Mouse (Mus musculus) T-cell, adult 2 months (primary cell): ENCODE data around the gene Spg7.
A peak's percentile ranks its signal among the peaks of the same experiment; 100 is the strongest.

Experiments
- DNase-seq: peaks from one replicate; pipeline ENCODE4 v3.0.0; 2022; ENCODE audit warnings: low spot score

The Spg7 gene

GRCm38 (mm10) chr8:123131041-123131440 is 68.3 kb downstream of the Spg7 start:
- no peak for DNase-seq

DNA sequence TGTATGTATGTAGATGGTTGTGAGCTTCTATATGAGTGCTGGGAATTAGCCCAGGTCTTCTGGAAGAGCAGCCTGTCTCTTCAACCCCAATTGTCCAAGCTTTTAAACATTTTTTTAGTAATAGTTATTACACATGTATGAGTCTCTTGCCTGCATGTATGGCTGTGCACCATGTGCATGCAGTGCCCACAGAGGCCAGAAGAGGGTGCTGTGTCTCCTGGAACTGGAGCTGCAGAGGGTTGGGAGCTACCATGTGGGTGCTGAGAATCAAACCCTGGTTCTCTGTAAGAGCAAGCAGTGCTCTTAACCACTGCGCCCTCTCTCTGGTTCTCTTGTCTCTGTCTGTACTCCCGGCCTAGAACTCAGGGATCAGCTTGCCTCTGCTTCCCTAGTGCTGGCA is 70.2 kb downstream of the Spg7 start:
- no peak for DNase-seq

DNA sequence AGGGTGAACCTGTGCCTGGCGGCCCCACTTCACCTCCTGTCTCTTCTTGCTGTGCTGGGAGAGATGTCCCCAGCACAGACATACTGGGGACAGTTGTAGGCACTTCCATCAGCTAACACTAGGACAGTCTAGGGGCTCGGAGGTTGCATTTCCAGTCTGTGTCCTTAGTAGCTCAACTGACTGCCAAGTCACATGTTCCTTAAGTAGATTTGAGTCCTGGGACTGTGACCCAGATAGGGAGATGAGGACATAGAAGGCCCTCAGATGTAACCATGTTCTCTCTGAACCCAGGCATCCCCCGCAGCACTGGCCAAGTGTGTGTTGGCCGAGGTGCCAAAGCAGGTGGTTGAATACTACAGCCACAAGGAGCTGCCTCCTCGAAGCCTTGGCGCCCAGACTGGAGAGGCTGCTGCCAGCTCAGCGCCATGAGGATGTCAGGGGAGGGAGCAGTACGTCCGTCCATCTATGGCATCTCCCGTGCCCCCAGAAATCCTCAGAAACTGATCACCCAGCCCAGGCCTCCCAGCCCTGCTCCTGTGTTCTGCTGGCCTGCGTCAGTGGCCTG is 71.5 kb downstream of the Spg7 start:
- no peak for DNase-seq

- no peak for DNase-seq
Measured at GRCm38 (mm10) chr8:123135406-123135805, 72.7 kb downstream of the Spg7 start.

DNA sequence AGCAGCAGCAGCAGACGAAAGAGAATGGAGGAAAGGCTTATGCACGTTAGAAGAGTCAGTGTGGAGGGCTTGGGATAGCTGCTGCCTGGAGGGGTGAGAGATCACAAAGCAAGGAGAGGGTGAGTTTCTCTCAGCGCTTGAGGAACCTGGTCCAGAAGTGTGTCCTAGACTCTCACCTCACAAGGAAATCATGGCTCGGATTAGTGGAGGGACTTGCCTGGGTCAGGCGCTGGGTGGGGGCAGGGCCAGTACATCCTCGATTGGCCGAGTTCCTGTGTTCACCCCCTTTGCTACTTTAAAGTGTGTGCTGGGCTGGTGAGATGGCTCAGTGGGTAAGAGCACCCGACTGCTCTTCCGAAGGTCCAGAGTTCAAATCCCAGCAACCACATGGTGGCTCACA is 73.1 kb downstream of the Spg7 start:
- no peak for DNase-seq

DNA sequence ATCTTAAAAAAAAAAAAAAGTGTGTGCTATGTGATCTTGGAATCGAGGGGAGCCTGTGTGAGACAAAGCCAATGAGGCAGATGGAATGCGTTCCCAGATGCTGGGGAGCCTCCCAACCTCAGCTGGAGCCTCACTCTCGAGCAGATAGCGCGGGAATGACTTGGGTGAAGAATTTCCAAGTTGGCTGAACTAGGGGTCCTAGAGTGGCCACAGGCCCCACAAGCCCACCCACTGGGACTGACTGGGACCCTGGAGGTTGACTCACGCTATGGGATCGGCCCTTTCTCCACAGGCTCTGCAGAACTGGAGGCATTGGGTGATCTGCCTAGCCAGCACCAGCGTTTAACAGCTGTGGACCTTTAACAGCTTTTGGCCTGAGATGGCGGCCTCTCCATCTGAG is 73.5 kb downstream of the Spg7 start:
- DNase-seq = no peak

DNA sequence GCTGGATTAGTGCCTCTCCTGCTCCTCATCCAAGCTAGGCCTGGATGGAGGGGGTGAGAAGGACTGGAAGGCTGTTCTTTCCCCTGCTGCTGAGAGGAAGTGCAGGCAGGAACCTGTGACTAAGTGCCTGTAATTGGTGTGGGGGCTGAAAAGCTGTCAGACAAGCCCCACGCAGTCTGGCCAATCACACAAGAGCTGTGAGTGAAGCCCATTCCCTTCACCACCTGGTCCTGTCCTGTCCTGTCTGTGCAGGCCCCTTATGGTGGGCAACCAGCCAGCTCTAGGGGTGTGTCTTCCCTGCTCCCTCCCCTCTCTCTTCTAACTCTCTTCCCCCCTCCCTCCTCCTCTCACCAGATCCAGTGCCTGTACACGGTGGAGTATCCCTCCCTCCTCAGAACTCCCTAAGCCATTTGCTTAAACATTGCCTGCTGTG is 74.9 kb downstream of the Spg7 start:
- DNase-seq = no peak

DNA sequence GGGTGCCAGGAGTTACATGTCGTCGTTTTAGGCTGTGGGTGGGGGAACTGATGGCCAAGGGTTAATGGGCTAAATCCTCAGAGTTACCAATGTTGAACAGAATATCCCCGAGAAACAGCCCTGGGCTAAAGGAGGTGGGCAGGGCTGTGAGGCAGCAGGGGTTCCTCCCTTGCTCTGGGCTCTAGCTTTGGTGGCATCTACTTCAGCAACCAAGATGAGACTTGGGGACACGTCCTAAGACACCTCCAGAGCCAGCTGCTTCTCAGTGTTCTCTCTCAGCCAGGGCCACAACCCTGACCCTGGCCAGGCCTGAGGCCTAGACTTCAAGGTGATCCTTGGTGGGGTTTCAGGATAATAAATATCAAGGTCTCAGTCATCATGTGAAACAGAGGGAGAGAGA is 76.0 kb downstream of the Spg7 start:
- DNase-seq = no peak

GRCm38 (mm10) chr8:123141741-123142462 is 79.2 kb downstream of the Spg7 start:
- no peak for DNase-seq

DNA sequence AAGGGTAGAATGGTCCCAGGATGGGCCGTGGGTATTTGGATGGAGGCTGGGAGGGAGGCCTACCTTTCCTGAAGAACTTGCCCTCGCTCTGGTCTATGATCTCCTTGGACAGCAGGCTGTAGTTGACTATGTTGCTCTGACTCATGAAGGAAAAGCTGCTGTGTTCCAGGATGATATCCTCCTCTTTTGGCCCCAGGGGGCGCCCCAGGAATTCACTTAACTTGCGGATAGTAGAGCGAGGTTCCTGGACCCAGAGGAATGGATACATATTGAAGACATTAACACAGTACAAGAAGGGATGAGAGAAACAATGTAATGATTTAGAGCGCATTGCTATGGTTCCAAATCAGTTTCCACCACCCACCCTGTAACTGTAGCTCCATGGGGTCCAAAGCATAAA is 82.5 kb downstream of the Spg7 start:
- DNase-seq = peak; percentile 28

DNA sequence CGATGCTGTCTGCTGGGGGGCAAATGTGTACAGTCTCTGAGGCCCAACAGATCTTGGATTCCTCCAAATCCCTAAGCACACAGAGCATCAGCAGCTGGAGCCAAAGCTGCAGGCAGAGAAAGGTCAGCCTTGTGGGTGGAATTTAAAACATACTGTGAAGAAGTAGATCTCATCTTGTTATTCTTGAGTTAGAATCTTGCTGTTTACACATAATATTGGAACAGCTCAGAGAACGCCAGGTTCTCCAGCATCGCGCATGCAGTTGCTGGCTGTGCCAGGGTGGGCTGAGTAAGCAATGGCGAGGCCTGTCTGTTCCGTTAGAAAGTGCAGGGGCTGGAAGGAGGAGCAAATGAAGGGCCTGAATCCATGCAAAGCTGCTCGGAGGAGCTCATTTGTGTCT is 83.6 kb downstream of the Spg7 start:
- no peak for DNase-seq
